Mouse (Mus musculus): ENCODE measurements around the gene Uts2b. TPM values are rescaled to one million over a fixed set of nuclear protein-coding genes. Genes with fewer than 3 reads are reported as not detected.

Uts2b gene
- polyA plus RNA-seq, 1 experiment from 2014 or later, result not detected

GRCm38 (mm10) chr16:27374139-27374538, 4.1 kb upstream of the Uts2b start:
- WGBS, result 70% methylated on average over 3 of the region's 3 CpGs
- no peak overlapping the region for H3K4me2 ChIP-seq
- H3K4me3 ChIP-seq (ENCODE audit: low read depth, low read length), result no peak overlapping the region
- H3K9ac ChIP-seq, result no peak overlapping the region
- H3K27me3 ChIP-seq (ENCODE audit: insufficient read depth, low read length), result no peaks in the 10 kb centered on the region
- no peak for ATAC-seq (ENCODE audit: insufficient read depth)
- H3K27ac ChIP-seq (ENCODE audit: low read depth), result no peak overlapping the region
- DNase-seq, result no peak
- H3K36me3 ChIP-seq (ENCODE audit: insufficient read depth), result no peaks in the 10 kb centered on the region
- no peak for TF ChIP-seq CTCF (IDR thresholded peaks at IDR 0.05; ENCODE audit: low read depth)
- no peaks in the 10 kb centered on the region for H3K4me1 ChIP-seq (ENCODE audit: insufficient read depth)
- no peaks in the 10 kb centered on the region for H3K9me3 ChIP-seq (ENCODE audit: low read depth, low read length)

GRCm38 (mm10) chr16:27370700-27371099, 661 bp upstream of the Uts2b start:
- 82% methylated on average over 2 of the region's 2 CpGs for WGBS

GRCm38 (mm10) chr16:27360059-27360458, 10.0 kb downstream of the Uts2b start:
- no peak overlapping the region for H3K4me2 ChIP-seq
- no peaks in the 10 kb centered on the region for H3K27me3 ChIP-seq (ENCODE audit: insufficient read depth, low read length)
- no peak overlapping the region for H3K4me3 ChIP-seq (ENCODE audit: low read depth, low read length)
- H3K27ac ChIP-seq (ENCODE audit: low read depth), result no peak overlapping the region
- DNase-seq, result no peak
- TF ChIP-seq CTCF (IDR thresholded peaks at IDR 0.05; ENCODE audit: low read depth), result no peak
- H3K9ac ChIP-seq, result no peak overlapping the region
- H3K4me1 ChIP-seq (ENCODE audit: insufficient read depth), result no peaks in the 10 kb centered on the region
- 86% methylated on average over 1 of the region's 1 CpGs for whole genome bisulfite sequencing
- no peaks in the 10 kb centered on the region for H3K9me3 ChIP-seq (ENCODE audit: low read depth, low read length)
- ATAC-seq (ENCODE audit: insufficient read depth), result no peak
- no peaks in the 10 kb centered on the region for H3K36me3 ChIP-seq (ENCODE audit: insufficient read depth)

More at GRCm38 (mm10) chr16:27370700-27371099, 661 bp upstream of the Uts2b start:
- Histone ChIP-seq H3K9ac (no peak overlapping the region), H3K4me2 (no peak overlapping the region), H3K9me3 (ENCODE audit: low read depth, low read length) (no peaks in the 10 kb centered on the region), H3K4me3 (ENCODE audit: low read depth, low read length) (no peak overlapping the region), H3K27ac (ENCODE audit: low read depth) (no peak overlapping the region), H3K36me3 (ENCODE audit: insufficient read depth) (no peaks in the 10 kb centered on the region), H3K27me3 (ENCODE audit: insufficient read depth, low read length) (no peaks in the 10 kb centered on the region), H3K4me1 (ENCODE audit: insufficient read depth) (no peaks in the 10 kb centered on the region)
- TF ChIP-seq CTCF (IDR thresholded peaks at IDR 0.05; ENCODE audit: low read depth), result no peak
- ATAC-seq (ENCODE audit: insufficient read depth), result no peak
- no peak for DNase-seq

GRCm38 (mm10) chr16:27354464-27354863, 15.6 kb downstream of the Uts2b start:
- Histone ChIP-seq H3K27ac (ENCODE audit: low read depth) (no peak overlapping the region), H3K36me3 (ENCODE audit: insufficient read depth) (no peaks in the 10 kb centered on the region), H3K4me2 (no peak overlapping the region), H3K27me3 (ENCODE audit: insufficient read depth, low read length) (no peaks in the 10 kb centered on the region), H3K4me1 (ENCODE audit: insufficient read depth) (no peaks in the 10 kb centered on the region), H3K9me3 (ENCODE audit: low read depth, low read length) (no peaks in the 10 kb centered on the region), H3K4me3 (ENCODE audit: low read depth, low read length) (no peak overlapping the region), H3K9ac (no peak overlapping the region)
- WGBS, result 67% methylated on average over 2 of the region's 2 CpGs
- ATAC-seq (ENCODE audit: insufficient read depth), result no peak
- no peak for TF ChIP-seq CTCF (IDR thresholded peaks at IDR 0.05; ENCODE audit: low read depth)
- DNase-seq, result no peak

GRCm38 (mm10) chr16:27349878-27350532, 20.0 kb downstream of the Uts2b start:
- H3K9me3 ChIP-seq (ENCODE audit: low read depth, low read length), result no peaks in the 10 kb centered on the region

GRCm38 (mm10) chr16:27349235-27349634, 20.8 kb downstream of the Uts2b start:
- H3K4me1 ChIP-seq (ENCODE audit: insufficient read depth), result no peaks in the 10 kb centered on the region
- no peak for TF ChIP-seq CTCF (IDR thresholded peaks at IDR 0.05; ENCODE audit: low read depth)
- no peaks in the 10 kb centered on the region for H3K9me3 ChIP-seq (ENCODE audit: low read depth, low read length)
- 87% methylated on average over 2 of the region's 2 CpGs for WGBS
- no peaks in the 10 kb centered on the region for H3K36me3 ChIP-seq (ENCODE audit: insufficient read depth)
- H3K9ac ChIP-seq, result no peak overlapping the region
- DNase-seq, result no peak
- no peaks in the 10 kb centered on the region for H3K27me3 ChIP-seq (ENCODE audit: insufficient read depth, low read length)
- no peak overlapping the region for H3K4me3 ChIP-seq (ENCODE audit: low read depth, low read length)
- no peak overlapping the region for H3K27ac ChIP-seq (ENCODE audit: low read depth)
- H3K4me2 ChIP-seq, result no peak overlapping the region
- ATAC-seq (ENCODE audit: insufficient read depth), result no peak

More at GRCm38 (mm10) chr16:27349878-27350532, 20.0 kb downstream of the Uts2b start:
- Histone ChIP-seq H3K36me3 (ENCODE audit: insufficient read depth) (no peaks in the 10 kb centered on the region), H3K4me2 (no peak overlapping the region), H3K4me3 (ENCODE audit: low read depth, low read length) (no peak overlapping the region), H3K9ac (no peak overlapping the region), H3K4me1 (ENCODE audit: insufficient read depth) (no peaks in the 10 kb centered on the region), H3K27me3 (ENCODE audit: insufficient read depth, low read length) (no peaks in the 10 kb centered on the region), H3K27ac (ENCODE audit: low read depth) (no peak overlapping the region)
- ATAC-seq (ENCODE audit: insufficient read depth), result no peak
- no peak for TF ChIP-seq CTCF (IDR thresholded peaks at IDR 0.05; ENCODE audit: low read depth)
- no peak for DNase-seq
- 85% methylated on average over 7 of the region's 7 CpGs for WGBS

GRCm38 (mm10) chr16:27348359-27348758, 21.7 kb downstream of the Uts2b start:
- no peaks in the 10 kb centered on the region for H3K9me3 ChIP-seq (ENCODE audit: low read depth, low read length)
- no peak overlapping the region for H3K4me3 ChIP-seq (ENCODE audit: low read depth, low read length)
- WGBS, result 64% methylated on average over 1 of the region's 1 CpGs
- ATAC-seq (ENCODE audit: insufficient read depth) (no peak), DNase-seq (no peak)
- H3K4me1 ChIP-seq (ENCODE audit: insufficient read depth), result no peaks in the 10 kb centered on the region
- H3K27me3 ChIP-seq (ENCODE audit: insufficient read depth, low read length), result no peaks in the 10 kb centered on the region
- no peak overlapping the region for H3K27ac ChIP-seq (ENCODE audit: low read depth)
- no peak overlapping the region for H3K9ac ChIP-seq
- no peaks in the 10 kb centered on the region for H3K36me3 ChIP-seq (ENCODE audit: insufficient read depth)
- no peak for TF ChIP-seq CTCF (IDR thresholded peaks at IDR 0.05; ENCODE audit: low read depth)
- no peak overlapping the region for H3K4me2 ChIP-seq

All from lung, embryonic 14.5 days (tissue).